Mouse (Mus musculus): ENCODE data around the gene Vmn1r11. TPM values are rescaled to one million over a fixed set of nuclear protein-coding genes. Genes with fewer than 3 reads are reported as not detected.

The Vmn1r11 gene
- not detected in 2 replicates for polyA plus RNA-seq (2015; fragmentation: Nextera tagmentation; extraction: Ambion mirVana)

DNA sequence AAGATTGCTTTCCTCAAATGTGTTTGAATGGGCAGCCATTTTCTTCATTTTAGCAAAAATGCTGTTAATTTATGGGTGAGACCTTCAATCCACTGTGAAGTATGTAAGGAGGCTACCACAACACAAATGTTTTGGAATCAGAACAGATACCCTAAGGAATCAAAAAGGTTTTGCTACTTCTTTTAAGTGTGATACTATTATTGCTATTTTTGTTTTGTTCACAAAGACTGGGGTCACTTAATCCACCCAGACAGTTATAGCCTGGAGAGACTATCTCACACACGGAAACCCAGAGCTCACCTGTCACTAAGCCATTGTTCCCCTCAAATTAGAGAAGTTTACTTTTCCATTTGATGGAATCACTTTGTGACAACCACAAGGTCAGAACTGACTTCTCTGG is at the start of gene Vmn1r11:
Gene Vmn1r11 (plus strand): TSS at position 301 of the 400 bp plus-strand sequence.
- H3K4me1 ChIP-seq (replicated peaks): no peaks in the 10 kb centered on the region
- H3K4me2 ChIP-seq: no peak within 1 kb of the TSS
- H3K4me3 ChIP-seq: no peak within 1 kb of the TSS
- no peaks in the 10 kb centered on the region for H3K9me3 ChIP-seq
- H3K27me3 ChIP-seq: no peaks in the 10 kb centered on the region
- no peak within 1 kb of the TSS for H3K9ac ChIP-seq
- no peak for ATAC-seq (ENCODE audit: low read depth)
- no peaks in the 10 kb centered on the region for H3K36me3 ChIP-seq
- WGBS: 78% methylated on average over 1 of the region's 1 CpGs
- no peak within 1 kb of the TSS for H3K27ac ChIP-seq (replicated peaks)

DNA sequence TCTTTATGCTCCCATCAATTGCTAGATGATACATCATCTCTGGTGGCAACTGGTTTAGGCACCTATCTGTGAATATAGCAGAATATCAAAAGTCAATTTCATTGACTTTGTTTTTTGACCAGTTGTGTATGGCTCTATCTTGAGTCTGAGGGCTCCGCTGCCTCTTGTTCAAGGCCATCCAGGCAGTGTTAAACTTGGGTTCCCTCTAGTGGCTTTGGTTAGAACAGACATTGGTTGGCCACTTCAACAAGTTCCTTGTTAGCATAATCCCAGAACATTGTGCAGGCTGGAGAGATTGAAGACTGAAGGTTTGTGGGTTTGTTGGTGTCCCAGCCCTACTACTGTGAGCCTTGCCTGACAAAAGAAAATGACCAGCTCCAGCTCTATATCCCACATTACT is 26.9 kb upstream of the Vmn1r11 start:
- no peak overlapping the region for H3K27ac ChIP-seq (replicated peaks)
- no peaks in the 10 kb centered on the region for H3K27me3 ChIP-seq
- H3K4me1 ChIP-seq (replicated peaks): no peaks in the 10 kb centered on the region
- no peaks in the 10 kb centered on the region for H3K9me3 ChIP-seq
- no peak overlapping the region for H3K4me3 ChIP-seq
- H3K36me3 ChIP-seq: no peaks in the 10 kb centered on the region
- WGBS: 56% methylated on average over 1 of the region's 1 CpGs
- no peak overlapping the region for H3K9ac ChIP-seq
- ATAC-seq (ENCODE audit: low read depth): no peak
- H3K4me2 ChIP-seq: no peak overlapping the region

DNA sequence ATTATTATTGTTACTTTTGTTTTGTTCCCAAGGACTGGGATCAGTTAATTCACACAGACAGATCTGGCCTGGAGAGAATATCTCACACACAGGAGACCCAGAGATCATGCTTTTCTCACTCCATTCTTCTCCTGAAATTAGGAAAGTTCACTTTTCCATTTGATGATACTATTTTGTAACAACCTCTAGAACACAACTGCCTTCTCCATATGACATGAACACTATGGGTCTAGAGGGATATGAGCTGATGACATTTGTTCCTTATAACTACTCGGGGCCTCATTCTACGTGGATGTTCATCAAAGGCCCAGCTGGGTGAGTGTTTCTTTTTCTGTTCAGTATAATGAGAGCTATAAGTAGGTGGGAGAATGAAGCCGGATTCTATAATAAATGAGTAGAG is 24.1 kb upstream of the Vmn1r11 start, which contains the start of gene Vmn1r10:
Gene Vmn1r10 (plus strand): TSS at position 301 of the 400 bp plus-strand sequence.
- Histone ChIP-seq H3K4me3 (no peak within 1 kb of the TSS), H3K9me3 (no peaks in the 10 kb centered on the region), H3K27me3 (no peaks in the 10 kb centered on the region), H3K36me3 (no peaks in the 10 kb centered on the region), H3K9ac (no peak within 1 kb of the TSS), H3K27ac (replicated peaks) (no peak within 1 kb of the TSS), H3K4me2 (no peak within 1 kb of the TSS), H3K4me1 (replicated peaks) (no peaks in the 10 kb centered on the region)
- ATAC-seq (ENCODE audit: low read depth): no peak
- WGBS: 88% methylated on average over 3 of the region's 3 CpGs

DNA sequence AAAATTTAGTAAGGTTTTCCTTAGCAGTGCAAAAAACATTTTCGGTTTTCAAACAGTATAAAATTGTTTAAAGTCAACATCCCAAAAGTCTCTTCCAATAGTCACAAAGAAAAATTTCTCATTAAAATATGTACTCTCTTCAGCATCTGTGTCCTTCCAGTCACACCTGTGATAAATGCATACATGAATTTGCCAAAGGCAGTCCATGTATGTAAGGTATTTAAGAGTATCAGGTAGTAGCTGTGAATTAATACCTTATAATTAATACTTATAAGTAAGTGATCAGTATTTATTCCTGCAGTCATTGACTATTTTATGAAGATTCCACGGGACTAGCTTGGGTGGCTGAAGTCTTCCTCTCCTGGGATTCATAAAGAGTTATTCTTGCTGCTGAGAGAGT is 23.4 kb downstream of the Vmn1r11 start, which contains the start of gene Vmn1r12:
Gene Vmn1r12 (plus strand): TSS at position 301 of the 400 bp plus-strand sequence.
- H3K9me3 ChIP-seq: no peaks in the 10 kb centered on the region
- H3K4me2 ChIP-seq: no peak within 1 kb of the TSS
- no peak for ATAC-seq (ENCODE audit: low read depth)
- H3K27ac ChIP-seq (replicated peaks): no peak within 1 kb of the TSS
- no peaks in the 10 kb centered on the region for H3K36me3 ChIP-seq
- no peak within 1 kb of the TSS for H3K9ac ChIP-seq
- no peak within 1 kb of the TSS for H3K4me3 ChIP-seq
- H3K27me3 ChIP-seq: no peaks in the 10 kb centered on the region
- no peaks in the 10 kb centered on the region for H3K4me1 ChIP-seq (replicated peaks)
- 90% methylated on average over 2 of the region's 2 CpGs for WGBS

Other genes with a start within 250 kb of the Vmn1r11 start
- 140 and 147 TPM in 2 replicates for gene Nt5c3, start 209.5 kb upstream of the Vmn1r11 start, polyA plus RNA-seq (2015; fragmentation: Nextera tagmentation; extraction: Ambion mirVana)
- gene Vmn1r4, start 209.4 kb upstream of the Vmn1r11 start, polyA plus RNA-seq (2015; fragmentation: Nextera tagmentation; extraction: Ambion mirVana): 0.73 and 0.90 TPM in 2 replicates
- not detected in 2 replicates for gene Vmn1r5, start 163.2 kb upstream of the Vmn1r11 start, polyA plus RNA-seq (2015; fragmentation: Nextera tagmentation; extraction: Ambion mirVana)
- not detected in 2 replicates for gene Vmn1r6, start 136.2 kb upstream of the Vmn1r11 start, polyA plus RNA-seq (2015; fragmentation: Nextera tagmentation; extraction: Ambion mirVana)
- not detected in 2 replicates for gene Vmn1r7, start 108.1 kb upstream of the Vmn1r11 start, polyA plus RNA-seq (2015; fragmentation: Nextera tagmentation; extraction: Ambion mirVana)
- not detected in 2 replicates for gene Vmn1r8, start 101.2 kb upstream of the Vmn1r11 start, polyA plus RNA-seq (2015; fragmentation: Nextera tagmentation; extraction: Ambion mirVana)
- gene Vmn1r9, start 66.7 kb upstream of the Vmn1r11 start, polyA plus RNA-seq (2015; fragmentation: Nextera tagmentation; extraction: Ambion mirVana): not detected in 2 replicates
- gene Vmn1r10, start 24.0 kb upstream of the Vmn1r11 start, polyA plus RNA-seq (2015; fragmentation: Nextera tagmentation; extraction: Ambion mirVana): not detected in 2 replicates
- not detected in 2 replicates for gene Vmn1r12, start 23.5 kb downstream of the Vmn1r11 start, polyA plus RNA-seq (2015; fragmentation: Nextera tagmentation; extraction: Ambion mirVana)
- not detected in 2 replicates for gene Vmn1r13, start 69.8 kb downstream of the Vmn1r11 start, polyA plus RNA-seq (2015; fragmentation: Nextera tagmentation; extraction: Ambion mirVana)
- gene Vmn1r14, start 98.2 kb downstream of the Vmn1r11 start, polyA plus RNA-seq (2015; fragmentation: Nextera tagmentation; extraction: Ambion mirVana): not detected in 2 replicates
- not detected in 2 replicates for gene Vmn1r15, start 124.5 kb downstream of the Vmn1r11 start, polyA plus RNA-seq (2015; fragmentation: Nextera tagmentation; extraction: Ambion mirVana)
- gene Vmn1r16, start 196.0 kb downstream of the Vmn1r11 start, polyA plus RNA-seq (2015; fragmentation: Nextera tagmentation; extraction: Ambion mirVana): not detected in 2 replicates
- not detected in 2 replicates for gene Vmn1r17, start 230.3 kb downstream of the Vmn1r11 start, polyA plus RNA-seq (2015; fragmentation: Nextera tagmentation; extraction: Ambion mirVana)